Mouse (Mus musculus): ENCODE data around the gene Slc25a22.

DNA sequence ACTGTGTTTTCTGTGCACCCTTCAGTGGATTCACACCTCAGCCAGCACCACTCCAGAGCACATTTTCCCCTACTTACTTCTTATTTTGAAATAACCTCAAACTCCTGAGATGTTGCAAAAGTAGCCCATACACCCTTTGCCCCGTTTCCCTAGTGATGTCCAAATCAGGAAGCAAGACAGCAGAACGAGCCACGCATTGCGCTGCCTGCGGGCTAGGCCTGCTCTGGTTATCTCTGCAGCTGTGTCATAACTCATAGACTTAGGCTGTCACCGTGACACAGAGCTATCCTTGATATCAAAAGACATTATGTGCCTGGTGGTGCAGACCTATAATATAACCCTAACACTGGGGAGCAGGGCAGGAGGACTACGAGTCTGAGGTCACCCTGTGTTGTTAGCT is 43.5 kb downstream of the Slc25a22 start:
- TF ChIP-seq CTCF (IDR thresholded peaks at IDR 0.05) (no peak), POLR2A (IDR thresholded peaks at IDR 0.05; ENCODE audit: insufficient read depth, low read depth, low read length) (no peak)
